15 mouse cellular contexts compared by ENCODE assay signal in genomic region chr6:71715006-71715405, GRCm38 (mm10).
"Had no signal": no experiment of that assay in that cellular context is flagged by ENCODE, and none has a peak within 500 bp of the region (broad histone marks: within the 10 kb centered on the region; RNA-seq: fewer than 3 reads in every experiment).

No protein-coding gene starts in this region.

- H3K27ac ChIP-seq: liver, embryonic 15.5 days; lung, embryonic 15.5 days; midbrain, embryonic 10.5 days; neural tube, embryonic 15.5 days; stomach, embryonic 15.5 days had no signal

- DNase-seq: kidney, adult 8-10 months; kidney, postnatal 25 days; midbrain, embryonic 14.5 days; right cerebral cortex, adult 18-20 months; right cerebral cortex, postnatal 4 days; thymus, postnatal 4 days had no signal

- H3K9ac ChIP-seq: liver, embryonic 15.5 days; lung, embryonic 15.5 days; neural tube, embryonic 15.5 days; stomach, embryonic 15.5 days had no signal

- H3K4me3 ChIP-seq: liver, embryonic 15.5 days; lung, embryonic 15.5 days; midbrain, embryonic 10.5 days; myocyte; neural tube, embryonic 15.5 days; stomach, embryonic 15.5 days had no signal

- ATAC-seq: inflammation-experienced regulatory T-cells, adult 6 months; intestine, postnatal 0 days had no signal

- H3K4me2 ChIP-seq: liver, embryonic 11.5 days; liver, embryonic 15.5 days; lung, embryonic 15.5 days; neural tube, embryonic 15.5 days; stomach, embryonic 15.5 days had no signal

- H3K4me1 ChIP-seq: midbrain, embryonic 10.5 days; stomach, embryonic 15.5 days had no signal

- H3K9me3 ChIP-seq: liver, embryonic 15.5 days; lung, embryonic 15.5 days; midbrain, embryonic 10.5 days; neural tube, embryonic 15.5 days; stomach, embryonic 15.5 days had no signal

- H3K36me3 ChIP-seq: liver, embryonic 15.5 days; lung, embryonic 15.5 days; midbrain, embryonic 10.5 days; stomach, embryonic 15.5 days had no signal

- H3K27me3 ChIP-seq: lung, embryonic 15.5 days; neural tube, embryonic 15.5 days; stomach, embryonic 15.5 days had no signal
